Mouse (Mus musculus) ES-E14 (cell line): ENCODE results near the gene Chtf18.

ENCODE experiments used
- CHD2 ChIP-seq: IDR thresholded peaks from 2 replicates; pipeline ENCODE4 v1.6.1; 2014; ENCODE audit warnings: mild to moderate bottlenecking, low read depth, low read length, inconsistent platforms
- MAFK ChIP-seq: IDR thresholded peaks from 2 replicates; pipeline ENCODE4 v1.6.1; 2014; ENCODE audit warnings: mild to moderate bottlenecking, low read depth, low read length, inconsistent platforms; ENCODE audit not compliant: insufficient read depth
- ZC3H11A ChIP-seq: IDR thresholded peaks from 2 replicates; pipeline ENCODE4 v1.6.1; 2012; ENCODE audit warnings: low read depth, mild to moderate bottlenecking, inconsistent platforms, low read length, borderline replicate concordance
- ZNF384 ChIP-seq: IDR thresholded peaks from 2 replicates; pipeline ENCODE4 v1.6.1; 2012; ENCODE audit warnings: low read depth, low read length, inconsistent platforms

DNA sequence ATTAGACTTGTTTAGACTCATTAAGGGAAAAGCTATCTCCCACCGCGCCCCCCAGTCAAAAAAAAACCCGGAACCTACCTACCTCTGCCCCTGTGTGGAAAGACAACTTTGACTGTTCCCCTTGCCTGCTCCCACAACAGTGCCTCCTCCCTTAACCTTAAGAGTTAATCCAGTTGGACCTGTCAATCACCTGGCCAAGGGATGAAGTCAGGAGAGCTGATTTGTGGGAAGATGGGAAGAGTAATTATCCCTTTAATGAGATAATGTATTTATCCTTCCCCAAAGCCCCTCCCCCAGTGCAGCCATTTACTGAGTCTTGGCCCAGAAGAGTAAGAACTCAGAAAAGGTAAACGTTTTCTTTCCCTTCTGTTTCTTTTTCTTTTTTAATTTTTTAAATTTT is 38.3 kb downstream of the Chtf18 start:
- TF ChIP-seq ZC3H11A (no peak), CHD2 (no peak), ZNF384 (no peak), MAFK (no peak)
